Mouse (Mus musculus) T-helper 17 cell (primary cell): ENCODE data around the gene Tfpi.
"Not testable (repeated sequence)": the region's sequence is repeated elsewhere in the genome, so short reads cannot be mapped to it uniquely, and the experiment has no call there.

Experiments used
- in situ Hi-C, 2 experiments: fragments of 300-600 bp; cut with MboI, MseI; formaldehyde crosslinking; loops; 1 replicate in 1 of 2; 2 replicates in 1 of 2; pipeline ENCODE4 v1.15.1; 2025; ENCODE audit warnings: high pct_unique_total_duplicates in 2 of 2

Gene Tfpi

GRCm38 (mm10) chr2:84402713-84403112, 73.9 kb downstream of the Tfpi start:
- in situ Hi-C loops = no loop called here

DNA sequence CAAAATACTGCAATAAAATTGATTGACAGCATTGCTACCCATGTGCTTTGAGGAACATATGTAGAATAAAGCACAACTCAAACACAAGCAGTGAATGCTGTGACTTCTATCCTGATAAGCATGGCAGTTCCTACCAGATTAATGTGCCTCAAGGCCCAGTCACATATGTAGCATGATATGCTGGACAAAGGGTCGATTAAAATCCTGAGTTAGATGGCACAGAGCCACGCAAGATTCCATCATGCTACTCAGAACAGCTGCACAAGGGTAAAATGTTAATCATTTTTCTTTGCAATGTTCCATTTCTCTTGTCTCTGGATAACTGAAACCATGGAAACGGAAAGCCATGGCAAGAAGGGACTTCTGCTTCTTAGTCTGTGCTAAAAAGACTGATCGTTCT, 80.0 kb downstream of the Tfpi start:
- in situ Hi-C loops = no loop called here

DNA sequence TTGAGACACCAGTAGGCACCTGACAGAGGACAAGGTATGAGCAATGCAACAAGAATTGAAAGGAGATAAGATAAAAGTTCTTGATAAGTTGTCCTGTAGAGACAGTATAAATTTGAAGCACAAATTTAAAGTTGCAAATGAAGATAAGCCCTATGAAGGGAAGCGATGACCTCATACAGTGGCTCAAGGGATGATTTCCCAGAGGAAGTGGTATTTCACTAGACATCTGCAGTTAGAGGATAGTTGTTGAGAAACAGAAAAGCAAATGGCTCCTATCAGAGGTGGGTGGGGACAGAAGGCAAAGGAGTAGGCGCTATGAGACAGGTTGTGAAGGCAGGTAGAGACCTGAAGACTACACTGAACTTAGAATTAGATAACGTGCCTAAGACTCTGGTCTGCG, 83.3 kb downstream of the Tfpi start:
- in situ Hi-C loops = loop anchor here (5.0 kb wide), 1 partner anchor 1271 kb away; no protein-coding TSS in a partner anchor

DNA sequence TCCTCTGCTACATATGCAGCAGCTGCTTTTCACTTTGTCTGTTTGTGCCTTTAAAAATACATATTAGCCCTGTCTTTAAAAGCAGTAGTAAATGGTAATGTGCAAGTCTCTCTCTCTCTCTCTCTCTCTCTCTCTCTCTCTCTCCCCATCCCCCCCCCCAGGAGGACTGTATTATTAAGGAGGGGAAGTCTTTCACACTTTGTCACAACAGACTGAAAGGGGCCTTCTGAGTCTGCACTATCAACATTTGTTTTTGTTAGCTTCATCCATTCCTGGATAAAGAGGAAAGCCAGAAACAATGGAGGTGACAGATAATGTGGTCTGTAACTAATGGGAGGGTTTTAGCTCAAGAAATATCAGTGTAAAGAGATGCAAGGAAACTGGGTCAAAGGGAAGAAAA, 87.5 kb downstream of the Tfpi start:
- in situ Hi-C loops = no loop called here

DNA sequence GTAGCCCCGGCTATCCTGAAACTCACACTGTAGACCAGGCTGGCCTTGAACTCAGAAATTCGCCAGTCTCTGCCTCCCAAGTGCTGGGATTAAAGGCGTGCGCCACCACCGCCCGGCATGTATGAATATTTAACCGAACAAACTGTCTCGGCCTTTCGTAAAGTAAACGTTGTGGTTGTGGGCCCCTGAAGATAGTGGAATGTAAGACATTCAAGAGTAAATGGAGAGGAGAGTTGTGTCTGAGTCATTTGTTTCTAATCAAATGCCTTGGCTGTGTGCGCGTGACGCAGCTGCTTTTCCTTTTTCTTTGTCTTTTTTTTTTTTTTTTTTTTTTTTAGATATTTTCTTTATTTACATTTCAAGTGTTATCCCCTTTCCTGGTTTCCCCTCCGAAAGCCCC, 88.0 kb downstream of the Tfpi start:
- in situ Hi-C loops = not testable (repeated sequence)

GRCm38 (mm10) chr2:84388023-84388416, 88.6 kb downstream of the Tfpi start:
- in situ Hi-C loops = no loop called here

DNA sequence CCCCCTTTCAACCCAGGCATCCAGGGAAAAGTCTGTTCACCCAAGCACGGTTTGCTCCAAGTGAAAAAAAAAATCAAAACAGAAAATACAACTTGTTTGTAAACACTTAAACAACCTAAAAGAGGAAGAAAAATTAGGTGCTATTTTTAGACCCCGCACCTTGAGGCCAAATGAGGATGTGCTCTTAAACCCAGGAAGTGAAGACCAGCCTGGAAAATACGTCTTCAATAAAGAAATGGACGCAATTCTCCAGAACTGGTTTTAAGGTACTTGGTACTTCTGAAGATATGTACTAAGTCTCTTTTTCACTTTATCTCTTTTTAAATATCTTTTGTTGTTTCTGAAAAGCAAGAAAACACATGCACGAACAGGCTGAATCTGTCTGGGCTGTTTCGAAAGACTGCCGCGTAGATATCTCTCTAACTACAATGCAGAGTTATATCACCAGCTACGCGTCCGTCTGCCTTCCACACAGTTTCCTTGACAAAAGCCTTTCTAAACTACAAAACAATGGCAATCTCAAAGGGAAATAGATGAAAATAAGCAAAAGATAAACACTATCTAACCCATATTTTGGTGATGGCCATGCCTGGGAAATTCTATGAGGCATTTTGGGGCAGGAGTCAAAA, 89.1 kb downstream of the Tfpi start:
- in situ Hi-C loops = no loop called here

DNA sequence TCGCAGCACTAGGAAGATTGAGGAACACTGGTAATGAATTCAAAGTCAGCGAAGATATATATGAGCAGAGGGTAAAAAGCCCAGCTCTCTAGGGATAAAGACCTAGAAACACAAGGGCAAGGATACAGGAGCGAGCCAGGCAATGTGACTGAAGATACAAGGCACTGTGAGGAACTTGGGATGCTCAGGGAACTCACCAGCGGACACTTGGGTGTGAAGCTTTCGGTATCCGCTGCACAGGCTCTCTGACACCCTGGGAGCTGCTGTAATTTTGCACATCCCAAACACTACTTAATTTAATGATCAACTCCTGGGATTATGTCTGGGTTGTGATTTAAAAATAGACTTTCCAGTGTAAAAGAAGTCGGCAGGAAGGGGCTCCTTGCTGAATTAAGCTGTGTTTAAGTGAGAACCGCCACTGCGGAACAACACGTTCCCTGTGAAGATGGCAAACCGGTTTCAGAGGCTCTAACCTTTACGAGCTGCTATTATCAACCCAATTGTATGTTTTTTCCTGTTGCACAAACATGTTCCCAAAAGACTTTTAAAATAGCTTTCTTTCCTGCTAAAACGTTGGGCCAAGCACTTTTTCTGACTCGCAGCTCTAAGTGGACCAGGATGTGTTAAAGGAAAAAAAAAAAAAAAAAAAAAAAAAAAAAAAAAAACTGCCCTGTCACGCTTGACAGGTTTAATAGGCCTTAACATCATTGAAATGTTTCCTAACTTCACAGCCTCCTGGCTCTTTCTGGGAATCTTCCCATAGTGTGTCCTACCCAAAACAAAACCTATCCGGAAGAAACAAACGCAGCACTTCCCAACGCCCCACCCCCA, 89.8 kb downstream of the Tfpi start:
- in situ Hi-C loops = no loop called here

- in situ Hi-C loops = no loop called here
These were observed 91.5 kb downstream of the Tfpi start for GRCm38 (mm10) chr2:84384911-84385693.

- in situ Hi-C loops = no loop called here
These were observed 92.7 kb downstream of the Tfpi start for GRCm38 (mm10) chr2:84383828-84384227.
